Mouse (Mus musculus): ENCODE measurements around the gene Ms4a3. TPM values are rescaled to one million over a fixed set of nuclear protein-coding genes. Genes with fewer than 3 reads are reported as not detected.

The Ms4a3 gene
- polyA plus RNA-seq (2015; fragmentation: Nextera tagmentation; extraction: Ambion mirVana) = 0.21 TPM in 1 of 2 replicates, not detected in the other

DNA sequence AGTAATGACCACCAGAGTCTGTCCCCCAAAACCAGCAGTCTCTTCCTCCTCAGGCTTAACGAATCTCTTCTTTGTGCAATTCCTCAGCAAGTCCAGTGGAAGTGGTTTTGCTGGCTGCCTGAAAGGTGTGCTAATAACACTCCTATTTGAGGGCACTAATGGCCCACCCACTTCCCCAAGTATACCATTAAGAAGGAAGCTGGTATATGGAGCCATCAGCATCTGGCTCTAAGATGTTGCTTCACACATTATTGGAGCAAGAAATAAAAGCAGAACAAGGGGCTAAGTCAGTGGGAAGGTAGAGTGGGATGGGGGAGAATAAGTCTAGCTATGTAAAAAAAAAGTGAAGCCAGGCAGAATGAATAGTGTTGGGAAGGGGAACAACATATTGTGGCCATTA lies at the start of gene Ms4a3:
Ms4a3 (minus strand) TSS at position 120 of the 400 bp plus-strand sequence.

DNA sequence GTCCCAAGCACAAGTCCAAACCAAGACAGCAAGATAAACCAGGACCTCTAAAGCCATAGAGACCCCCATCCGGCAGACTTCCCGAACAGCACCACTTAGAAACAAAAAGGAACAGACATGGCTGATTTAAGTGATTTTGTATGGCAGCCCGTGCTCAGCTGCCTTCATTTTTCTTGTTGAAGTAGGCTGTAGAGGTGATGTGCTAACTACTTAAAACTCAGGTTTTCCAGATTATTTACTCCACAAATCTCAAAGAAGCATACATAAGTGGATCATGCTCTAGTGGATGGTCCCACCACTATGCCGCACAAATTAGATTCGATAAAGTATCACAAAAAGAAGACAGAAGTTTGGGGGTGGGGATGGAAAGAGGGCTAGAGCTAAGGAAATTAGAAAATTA lies 19.8 kb upstream of the Ms4a3 start, which contains the start of gene Oosp2:
Oosp2 (minus strand) TSS at position 101 of the 400 bp plus-strand sequence.

DNA sequence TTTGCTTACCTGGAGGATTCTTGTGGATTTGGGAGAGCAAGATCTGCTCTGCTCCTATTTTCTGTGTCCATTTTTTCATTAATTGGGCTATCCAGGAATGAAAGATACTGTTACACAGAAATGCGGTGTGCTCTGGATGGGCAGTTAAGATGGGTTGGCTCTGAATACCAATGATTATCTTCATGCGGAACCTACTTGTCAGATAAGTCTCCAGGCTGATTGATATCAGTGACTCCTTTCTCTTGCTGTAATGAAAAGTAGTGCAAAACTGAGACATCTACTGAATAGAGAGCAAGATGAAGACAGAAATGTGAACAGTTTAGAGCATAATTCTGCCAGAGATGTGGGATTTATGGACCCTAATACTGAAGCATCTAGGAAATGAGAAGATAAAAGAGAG lies 17.1 kb downstream of the Ms4a3 start, which contains the start of gene Ms4a2:
Ms4a2 (minus strand) TSS at position 169 of the 400 bp plus-strand sequence.

DNA sequence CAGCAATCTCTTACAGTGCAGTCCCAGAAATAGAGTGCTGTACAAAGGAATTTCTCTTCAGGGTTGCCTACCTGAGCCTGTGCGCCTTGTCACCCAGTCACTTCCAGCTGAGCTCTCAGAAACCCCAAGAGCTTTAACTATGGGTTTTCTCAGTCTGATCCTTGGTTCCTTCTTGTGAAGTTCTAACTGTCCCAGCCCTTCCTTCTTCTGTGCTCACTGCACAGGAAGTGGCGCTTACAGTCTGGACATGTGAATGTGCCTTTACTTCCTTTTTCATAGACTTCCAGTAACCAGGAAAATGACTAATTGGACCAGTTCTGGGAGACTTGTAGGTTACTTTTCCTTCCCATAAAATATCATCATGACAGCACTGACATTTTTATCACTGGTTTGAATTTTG lies 36.0 kb downstream of the Ms4a3 start, which contains the start of gene Ms4a6d:
Ms4a6d (minus strand) TSS at position 247 of the 400 bp plus-strand sequence.

Other genes with a start within 250 kb of the Ms4a3 start
- gene Ms4a4c, start 236.1 kb downstream of the Ms4a3 start, polyA plus RNA-seq (2015; fragmentation: Nextera tagmentation; extraction: Ambion mirVana) = 0.76 and 1.0 TPM in 2 replicates
- gene Ms4a4b, start 197.3 kb downstream of the Ms4a3 start, polyA plus RNA-seq (2015; fragmentation: Nextera tagmentation; extraction: Ambion mirVana) = 0.52 and 0.53 TPM in 2 replicates
- 10.5 and 14.3 TPM in 2 replicates for gene Ms4a6c, start 171.5 kb downstream of the Ms4a3 start, polyA plus RNA-seq (2015; fragmentation: Nextera tagmentation; extraction: Ambion mirVana)
- 0.04 and 0.35 TPM in 2 replicates for gene Gm8369, start 154.9 kb downstream of the Ms4a3 start, polyA plus RNA-seq (2015; fragmentation: Nextera tagmentation; extraction: Ambion mirVana)
- 7.2 and 10.4 TPM in 2 replicates for gene Ms4a6b, start 124.3 kb downstream of the Ms4a3 start, polyA plus RNA-seq (2015; fragmentation: Nextera tagmentation; extraction: Ambion mirVana)
- 3.8 and 4.0 TPM in 2 replicates for gene Ms4a4d, start 104.0 kb downstream of the Ms4a3 start, polyA plus RNA-seq (2015; fragmentation: Nextera tagmentation; extraction: Ambion mirVana)
- gene Ms4a6d, start 36.0 kb downstream of the Ms4a3 start, polyA plus RNA-seq (2015; fragmentation: Nextera tagmentation; extraction: Ambion mirVana) = 10.5 and 12.0 TPM in 2 replicates
- 2.4 and 4.2 TPM in 2 replicates for gene Ms4a2, start 17.1 kb downstream of the Ms4a3 start, polyA plus RNA-seq (2015; fragmentation: Nextera tagmentation; extraction: Ambion mirVana)
- gene Oosp2, start 19.7 kb upstream of the Ms4a3 start, polyA plus RNA-seq (2015; fragmentation: Nextera tagmentation; extraction: Ambion mirVana) = not detected in 2 replicates
- not detected in 2 replicates for gene Oosp1, start 50.3 kb upstream of the Ms4a3 start, polyA plus RNA-seq (2015; fragmentation: Nextera tagmentation; extraction: Ambion mirVana)
- not detected in 2 replicates for gene Oosp3, start 56.2 kb upstream of the Ms4a3 start, polyA plus RNA-seq (2015; fragmentation: Nextera tagmentation; extraction: Ambion mirVana)
- gene Gif, start 106.7 kb upstream of the Ms4a3 start, polyA plus RNA-seq (2015; fragmentation: Nextera tagmentation; extraction: Ambion mirVana) = not detected in 2 replicates
- 43.4 and 44.6 TPM in 2 replicates for gene Mrpl16, start 129.5 kb upstream of the Ms4a3 start, polyA plus RNA-seq (2015; fragmentation: Nextera tagmentation; extraction: Ambion mirVana)
- 3.1 and 3.5 TPM in 2 replicates for gene Stx3, start 178.6 kb upstream of the Ms4a3 start, polyA plus RNA-seq (2015; fragmentation: Nextera tagmentation; extraction: Ambion mirVana)
- gene Olfr1417, start 198.4 kb upstream of the Ms4a3 start, polyA plus RNA-seq (2015; fragmentation: Nextera tagmentation; extraction: Ambion mirVana) = not detected in 2 replicates
- not detected in 2 replicates for gene Olfr1418, start 220.2 kb upstream of the Ms4a3 start, polyA plus RNA-seq (2015; fragmentation: Nextera tagmentation; extraction: Ambion mirVana)
- gene Olfr1419, start 234.3 kb upstream of the Ms4a3 start, polyA plus RNA-seq (2015; fragmentation: Nextera tagmentation; extraction: Ambion mirVana) = not detected in 2 replicates
- gene Olfr1420, start 245.7 kb upstream of the Ms4a3 start, polyA plus RNA-seq (2015; fragmentation: Nextera tagmentation; extraction: Ambion mirVana) = 0.08 TPM in 1 of 2 replicates, not detected in the other

Data from skeletal muscle tissue, postnatal 0 days (tissue).